Mouse (Mus musculus) left cerebral cortex, postnatal 36 days (tissue): ENCODE measurements around the gene Defb25. TPM values are rescaled to one million over a fixed set of nuclear protein-coding genes. Genes with fewer than 3 reads are reported as not detected.

ENCODE experiments used
- DNase-seq, 2 experiments: peaks; one replicate each; pipeline ENCODE4 v3.0.0; 2021 to 2022; ENCODE audit warnings: low spot score in 2 of 2, mixed read lengths in 1 of 2
- intact Hi-C: fragments of 180-260 bp; cut with DNase I; formaldehyde crosslinking; loops from one replicate; pipeline ENCODE4 v1.15.1; 2025
- total RNA-seq, 2 experiments: library from RNA; stranded (reverse); gene quantifications; 2 replicates each; pipeline ENCODE4 v1.2.3; 2021

Gene Defb25
- total RNA-seq, 2 experiments from 2014 or later = not detected

DNA sequence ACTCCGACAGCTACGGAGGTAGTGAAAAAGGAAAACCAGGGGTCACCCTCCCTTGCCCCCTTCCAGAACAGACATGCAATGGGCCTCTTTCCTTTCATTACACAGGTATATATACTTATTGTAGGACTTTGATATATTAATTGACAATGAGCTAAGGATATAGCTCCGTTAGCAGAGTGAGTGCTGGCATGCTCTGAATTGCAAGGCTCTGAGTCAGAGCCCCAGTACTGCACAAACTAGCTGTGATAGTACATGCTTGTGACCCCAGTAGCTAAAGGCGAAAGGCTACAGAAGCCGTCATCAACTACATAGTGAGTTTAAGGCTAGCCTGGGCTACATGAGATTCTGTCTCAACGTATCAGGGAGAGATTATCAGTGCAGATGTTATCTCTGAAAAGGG, 7.1 kb upstream of the Defb25 start:
- intact Hi-C loops = no loop called here
- no peak for DNase-seq

DNA sequence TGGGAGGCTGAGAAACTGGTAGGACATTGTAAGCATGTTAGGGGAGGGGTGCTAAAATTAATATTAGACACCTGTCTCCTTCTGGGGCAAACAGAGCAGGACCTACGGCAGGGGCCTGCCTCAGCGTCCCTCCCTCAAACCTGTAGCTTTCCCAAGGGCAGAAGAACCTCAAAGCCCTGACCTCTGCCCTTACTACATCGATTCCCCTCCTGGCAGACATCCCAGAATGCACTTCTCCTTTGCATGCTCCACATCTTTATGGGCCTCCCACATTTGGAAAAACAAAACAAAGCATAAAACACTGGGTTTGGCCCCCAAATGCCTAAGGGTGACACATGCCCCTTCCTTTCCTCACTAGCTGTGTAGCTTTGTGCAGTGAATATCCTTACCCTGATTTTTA, 6.4 kb upstream of the Defb25 start:
- intact Hi-C loops = no loop called here
- no peak for DNase-seq

DNA sequence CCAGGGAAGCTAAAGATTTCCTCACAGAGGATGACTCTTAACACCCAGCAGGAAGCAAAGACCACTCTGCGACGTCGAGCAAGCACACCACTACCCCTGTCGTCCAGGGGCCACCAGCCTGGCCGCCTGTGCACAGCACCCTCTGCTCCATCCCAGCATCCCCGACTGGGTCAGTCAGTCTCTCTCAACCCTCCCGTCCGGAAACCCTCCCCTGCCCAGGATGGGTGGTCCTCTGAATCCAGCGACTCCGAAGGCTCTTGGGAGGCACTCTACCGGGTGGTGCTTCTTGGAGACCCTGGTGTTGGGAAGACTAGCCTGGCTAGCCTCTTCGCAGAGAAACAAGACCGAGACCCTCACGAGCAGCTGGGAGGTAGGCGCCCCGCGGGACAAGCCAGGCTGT, 5.2 kb upstream of the Defb25 start:
- no peak for DNase-seq
- intact Hi-C loops = no loop called here

DNA sequence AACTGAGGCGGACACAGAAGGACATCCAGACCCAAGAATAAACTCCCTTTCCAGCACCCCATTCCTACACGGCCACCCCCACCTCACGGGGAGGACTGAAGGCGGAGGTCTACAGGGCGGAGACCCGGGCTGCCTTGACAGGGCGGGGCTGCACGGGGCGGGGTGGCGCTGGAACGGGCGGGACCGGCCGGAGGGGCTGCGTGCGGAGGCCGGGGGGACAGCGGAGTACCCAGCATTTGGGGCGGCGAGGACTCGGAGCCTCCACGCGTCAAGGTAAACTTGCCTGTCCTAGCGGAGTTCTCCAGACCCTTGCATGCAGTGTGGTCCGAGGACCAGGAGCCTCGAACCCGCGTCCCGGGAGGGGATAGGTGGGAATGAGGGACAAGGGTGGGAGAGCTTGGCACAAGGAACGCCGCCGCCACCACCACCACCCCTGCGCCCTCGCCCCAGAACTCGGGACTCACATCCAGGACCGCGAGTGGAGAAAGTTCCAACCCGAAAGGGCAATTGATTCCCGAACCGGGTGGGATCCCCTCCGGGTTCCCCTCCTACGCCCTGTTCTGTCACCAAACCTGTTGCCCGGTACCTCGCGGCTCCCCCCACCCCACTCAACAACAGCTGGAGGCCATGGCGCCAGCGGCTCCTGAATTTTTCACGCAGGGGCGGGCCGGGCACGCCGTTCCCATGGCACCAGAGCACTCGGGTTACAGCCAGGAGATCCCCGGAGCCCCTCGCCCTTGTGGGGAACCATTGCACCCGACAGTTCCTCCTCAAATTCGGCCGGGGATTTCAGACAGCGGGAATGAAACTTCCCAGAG, 4.1 kb upstream of the Defb25 start, which contains the start of gene Rem1:
Rem1 (plus strand) TSS at position 178 of the 818 bp plus-strand sequence.
- intact Hi-C loops = no loop called here
- DNase-seq = no peak

DNA sequence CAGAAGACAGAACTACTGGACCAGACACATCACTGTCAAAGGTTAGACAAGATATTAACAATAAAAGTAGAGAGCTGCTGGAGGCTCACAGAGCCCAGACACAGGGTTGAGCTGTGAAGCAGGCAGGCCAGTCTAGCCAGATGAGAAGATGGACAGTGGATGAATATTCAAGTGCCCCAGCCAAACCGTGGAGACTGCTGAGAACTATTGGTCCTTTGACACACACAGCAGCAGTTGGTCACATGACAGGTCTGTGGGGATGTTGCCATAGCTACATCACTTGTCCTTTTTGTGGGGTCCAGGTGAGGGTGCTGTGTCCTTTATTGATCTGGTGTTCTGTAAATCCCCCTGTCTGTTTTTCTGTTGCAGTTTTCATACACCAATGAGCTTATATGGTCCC, 2.4 kb upstream of the Defb25 start:
- intact Hi-C loops = no loop called here
- DNase-seq = no peak

DNA sequence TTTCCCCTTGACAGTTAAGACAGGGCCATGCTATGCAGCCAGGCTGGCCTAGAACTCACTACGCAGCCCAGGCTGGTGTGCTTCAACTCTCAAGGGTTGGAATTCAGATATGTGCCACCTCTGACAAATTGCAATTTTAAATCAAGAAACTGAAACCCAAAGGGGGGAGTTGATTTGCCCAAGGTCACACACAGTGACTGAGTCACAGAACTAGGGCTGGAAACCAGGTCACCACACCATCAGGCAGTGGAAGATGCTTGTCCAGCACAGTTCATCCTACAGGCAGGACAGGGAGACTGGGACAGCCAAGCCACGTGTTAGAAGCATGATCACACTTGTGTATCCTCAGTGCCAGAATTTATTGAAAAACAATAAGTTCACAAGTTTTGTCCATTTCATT, 1.7 kb upstream of the Defb25 start:
- DNase-seq = no peak

DNA sequence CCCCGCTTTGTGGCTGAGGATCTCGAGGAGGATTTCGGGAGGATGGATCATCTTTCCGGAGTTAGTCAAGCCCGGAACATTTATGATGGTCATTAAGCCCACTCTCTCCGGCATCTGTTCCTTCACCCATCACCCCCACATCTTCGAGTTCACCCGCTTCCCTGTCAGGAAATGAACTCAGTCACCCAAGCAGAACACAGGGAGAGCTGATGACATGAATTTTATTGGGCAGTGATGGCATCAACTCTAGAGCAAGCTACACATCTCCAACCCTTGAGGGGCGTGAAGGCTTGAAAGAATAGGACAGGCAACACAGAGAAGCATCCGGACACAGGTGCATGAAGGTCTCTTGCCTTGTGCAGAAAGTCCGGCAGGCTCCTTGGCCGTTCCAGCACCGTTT, 702 bp downstream of the Defb25 start:
- intact Hi-C loops = no loop called here
- DNase-seq = no peak

More for the DNA sequence above, 1.7 kb upstream of the Defb25 start:
- intact Hi-C loops = no loop called here

DNA sequence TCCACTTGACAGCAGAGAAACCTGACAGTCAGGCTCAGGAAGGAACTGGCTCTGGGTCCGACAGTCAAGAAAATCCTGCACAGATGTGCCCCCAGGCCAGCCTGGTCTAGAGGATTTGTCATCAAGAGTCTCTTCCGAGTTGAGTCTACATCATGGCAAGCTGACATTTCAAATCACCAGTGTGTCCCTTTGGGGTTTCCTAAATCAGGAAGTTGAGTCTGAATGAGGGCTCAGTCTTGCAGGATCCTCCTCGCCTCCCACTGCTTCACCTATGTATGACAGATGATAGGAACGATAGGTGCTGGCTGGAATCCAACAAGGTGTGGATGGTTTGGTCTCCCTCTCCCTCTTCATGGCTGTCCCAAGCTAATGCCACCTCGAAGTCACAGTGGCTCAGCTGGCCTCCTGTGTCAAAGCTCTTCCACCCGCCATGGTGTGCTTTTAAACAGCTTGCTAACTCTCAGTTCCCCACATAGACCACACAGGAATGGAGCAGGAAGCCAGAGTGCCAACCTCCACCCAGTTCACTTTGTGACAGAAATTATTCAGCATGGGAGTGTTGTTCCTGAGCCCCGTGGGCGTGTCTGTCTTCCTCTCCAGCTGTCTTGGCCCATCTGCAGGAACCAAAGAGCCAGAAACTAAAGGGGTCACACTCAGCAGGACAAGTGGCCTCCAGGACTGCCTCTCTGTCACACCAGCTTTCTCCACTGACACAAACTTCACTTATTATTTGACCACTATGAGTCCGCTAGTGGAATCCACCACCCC, 2.3 kb downstream of the Defb25 start:
- intact Hi-C loops = no loop called here

DNA sequence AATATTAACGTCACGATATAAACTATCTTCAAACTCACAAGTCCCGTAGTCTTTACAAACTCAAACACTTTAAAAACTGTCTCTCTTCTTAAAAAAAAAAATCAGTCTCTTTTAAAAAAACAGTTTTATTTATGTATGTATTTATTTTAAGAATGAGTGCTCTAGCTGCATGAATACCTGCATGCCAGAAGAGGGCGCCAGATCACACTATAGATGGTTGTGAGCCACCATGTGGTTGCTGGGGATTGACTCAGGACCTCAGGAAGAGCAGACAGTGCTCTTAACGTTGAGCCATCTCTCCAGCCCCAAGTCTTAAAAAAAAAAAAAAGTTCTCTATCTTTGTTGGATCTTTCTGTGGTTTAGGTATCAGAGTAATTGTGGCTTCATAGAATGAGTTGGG, 5.5 kb downstream of the Defb25 start:
- DNase-seq = no peak
- intact Hi-C loops = loop anchor here (5.0 kb wide), 3 partner anchors 40 to 215 kb away; partner anchors contain the start of gene Bcl2l1

More for the DNA sequence above, 2.3 kb downstream of the Defb25 start:
- DNase-seq = peak; percentile 18 to 25

DNA sequence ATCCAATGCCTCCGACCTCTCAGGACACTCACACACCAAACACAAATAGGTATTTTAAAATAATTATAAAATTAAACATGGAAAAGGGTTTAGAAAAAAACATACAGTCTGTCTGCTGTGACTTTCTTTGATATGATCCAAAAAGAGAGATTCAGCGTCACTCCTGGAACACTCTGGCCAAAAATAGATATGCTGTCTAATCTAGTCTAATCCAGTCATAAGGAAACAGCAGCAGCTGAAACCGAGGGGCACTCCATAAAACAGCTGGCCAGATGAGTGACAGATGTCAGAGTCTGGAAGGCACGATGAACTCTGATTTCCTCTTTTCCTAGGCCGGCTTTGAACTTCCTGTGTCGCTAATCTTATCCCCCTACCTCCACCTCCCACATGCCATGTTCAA, 6.4 kb downstream of the Defb25 start:
- no peak for DNase-seq
- intact Hi-C loops = loop anchor here (5.0 kb wide), 3 partner anchors 41 to 216 kb away; partner anchors contain the start of gene Bcl2l1

DNA sequence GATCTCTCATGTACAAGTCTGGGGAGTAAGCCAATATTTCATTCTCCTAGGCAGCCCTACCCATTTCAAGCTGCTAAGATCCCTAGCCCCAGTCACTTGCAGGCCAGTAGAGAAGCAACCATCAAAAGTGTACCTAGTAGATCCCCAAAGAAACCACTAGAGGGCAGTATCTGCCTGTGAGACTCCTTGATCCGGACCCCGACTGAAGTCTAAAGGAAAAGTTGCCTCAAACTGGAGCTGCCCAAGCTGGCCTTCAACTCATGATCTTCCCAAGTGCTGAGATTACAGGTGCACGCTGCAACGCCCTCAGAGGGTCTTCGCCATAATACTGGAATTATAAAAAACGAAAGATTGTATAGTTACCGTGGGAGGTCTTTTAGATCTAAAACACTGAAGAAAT, 7.3 kb downstream of the Defb25 start:
- intact Hi-C loops = loop anchor here (5.0 kb wide), 3 partner anchors 42 to 217 kb away; partner anchors contain the start of gene Bcl2l1
- peak; percentile 21 to 35 for DNase-seq

DNA sequence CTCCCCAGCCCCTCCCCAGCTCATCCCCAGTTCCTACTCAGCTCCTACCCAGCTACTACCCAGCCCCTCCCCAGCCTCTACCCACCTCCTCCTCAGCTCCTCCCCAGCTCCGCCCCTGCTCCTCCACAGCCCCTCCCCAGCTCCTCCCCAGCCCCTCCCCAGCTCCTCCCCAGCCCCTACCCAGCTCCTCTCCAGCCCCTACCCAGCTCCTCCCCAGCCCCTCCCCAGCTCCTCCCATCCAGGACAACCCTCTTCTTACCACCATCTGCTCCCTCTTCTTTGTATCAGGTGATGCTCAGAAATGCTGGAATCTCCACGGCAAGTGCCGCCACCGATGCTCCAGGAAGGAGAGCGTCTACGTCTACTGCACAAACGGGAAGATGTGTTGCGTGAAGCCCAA, 10.7 kb downstream of the Defb25 start:
- intact Hi-C loops = no loop called here
- DNase-seq = no peak

DNA sequence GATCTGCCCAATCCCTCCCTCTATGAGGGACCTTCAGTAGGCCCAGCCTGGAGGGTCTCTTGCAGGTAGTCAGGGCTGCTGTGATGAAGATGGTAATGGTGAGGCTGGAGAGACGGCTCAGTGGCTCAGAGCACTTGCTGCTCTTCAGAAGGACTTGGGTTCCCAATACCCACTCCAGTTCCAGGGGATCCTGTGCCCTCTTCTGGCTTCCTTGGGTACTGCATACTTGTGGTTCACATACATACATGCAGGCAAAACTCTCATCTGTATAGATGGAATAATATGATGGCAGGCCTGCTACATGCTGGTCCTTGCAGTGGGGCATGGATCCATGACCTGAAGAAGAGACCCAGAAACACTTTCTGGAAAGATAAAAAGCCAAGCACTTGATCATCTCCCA, 14.1 kb downstream of the Defb25 start:
- intact Hi-C loops = no loop called here
- no peak for DNase-seq

DNA sequence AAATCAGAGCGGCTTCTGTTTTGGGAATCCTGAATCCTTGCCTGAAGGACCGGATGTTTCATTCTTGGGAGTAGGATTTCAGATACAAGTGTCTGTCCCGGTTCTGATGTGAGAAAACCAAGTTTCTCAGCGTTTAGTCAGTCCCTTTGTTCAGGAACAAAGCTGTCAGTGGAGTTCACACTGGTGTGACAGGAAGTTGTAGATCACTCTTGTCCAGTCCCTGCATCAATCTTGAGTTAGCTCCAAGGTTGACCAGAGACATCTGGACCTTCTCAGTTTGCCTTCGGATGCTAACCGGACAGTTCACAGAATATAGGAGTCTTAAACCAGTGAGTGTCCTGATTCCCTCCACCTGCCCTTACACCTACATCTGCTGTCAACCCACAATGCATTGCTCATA, 15.1 kb downstream of the Defb25 start:
- DNase-seq = no peak
- intact Hi-C loops = no loop called here

DNA sequence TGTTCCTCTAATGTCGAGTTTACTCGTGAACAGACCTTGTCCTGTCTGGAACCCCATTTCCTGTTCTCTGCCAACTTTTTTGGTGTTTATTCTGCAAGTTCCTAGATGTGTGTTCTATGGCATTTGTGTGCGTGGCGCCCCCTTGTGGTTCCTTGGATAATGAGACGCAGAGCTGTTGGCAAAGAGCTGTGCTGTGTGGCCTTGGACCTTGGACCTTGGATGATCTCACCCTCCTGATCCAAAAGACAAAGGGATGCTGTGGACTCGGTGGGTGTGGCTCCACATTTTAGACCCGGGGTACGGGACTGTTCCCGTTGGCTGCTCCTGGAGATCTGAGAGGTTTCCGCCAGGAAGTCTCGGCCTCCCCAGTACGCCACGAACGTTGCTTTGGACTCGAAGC, 18.8 kb downstream of the Defb25 start, which contains the start of gene Defb36:
Defb36 (plus strand) TSS at position 271 of the 400 bp plus-strand sequence.
- intact Hi-C loops = no loop called here
- DNase-seq = no peak

DNA sequence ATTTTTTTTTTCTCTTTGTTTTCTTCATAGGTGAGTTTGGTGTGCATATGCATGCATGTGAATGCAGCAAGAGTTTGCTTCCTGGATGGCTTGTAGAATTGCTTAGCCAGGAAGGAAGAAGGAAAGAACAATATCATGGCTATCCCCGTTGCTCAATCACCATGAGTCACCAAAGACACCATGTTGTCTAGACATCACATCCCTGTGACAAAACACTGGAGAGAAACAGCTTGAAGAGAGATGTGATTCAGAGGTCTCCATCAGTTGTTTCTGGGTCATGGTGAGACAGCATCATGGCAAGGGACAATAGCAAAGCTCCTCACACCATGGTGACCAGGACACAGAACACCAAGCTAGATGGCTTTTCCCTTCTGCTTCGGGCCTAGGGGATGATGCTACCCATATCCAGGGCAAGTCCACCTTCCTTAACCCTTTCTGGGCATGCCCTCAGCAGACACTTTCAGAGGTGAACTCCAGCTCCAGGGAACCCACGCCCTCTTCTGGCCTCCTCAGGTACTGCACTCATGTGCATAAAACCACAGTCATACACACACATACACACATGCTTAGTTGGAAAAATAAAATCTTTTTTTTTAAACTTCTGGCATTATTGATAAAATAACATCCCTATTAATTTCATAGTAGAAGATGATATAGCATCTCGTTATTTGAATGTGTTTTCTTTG, 21.4 kb downstream of the Defb25 start:
- intact Hi-C loops = no loop called here
- DNase-seq = no peak

DNA sequence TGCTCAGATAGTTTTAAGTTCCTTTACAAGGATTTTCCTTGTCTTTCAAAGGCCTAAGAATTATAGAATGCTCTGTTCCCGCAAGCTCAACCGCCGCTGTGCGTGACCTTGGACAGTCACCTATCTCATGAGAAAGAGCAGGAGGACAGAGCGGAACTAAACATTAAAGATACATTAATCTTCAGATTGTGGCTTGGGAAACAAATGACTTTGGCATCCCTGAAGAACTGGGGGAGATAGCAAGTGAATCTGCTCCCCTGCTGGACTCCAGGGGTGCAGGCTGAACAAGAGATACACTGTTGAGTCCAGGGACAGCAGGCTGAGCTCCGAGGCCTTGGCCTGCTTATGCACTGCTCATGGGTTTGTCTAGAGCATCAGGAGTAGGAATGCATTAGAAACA, 22.8 kb downstream of the Defb25 start:
- DNase-seq = no peak
- intact Hi-C loops = no loop called here

DNA sequence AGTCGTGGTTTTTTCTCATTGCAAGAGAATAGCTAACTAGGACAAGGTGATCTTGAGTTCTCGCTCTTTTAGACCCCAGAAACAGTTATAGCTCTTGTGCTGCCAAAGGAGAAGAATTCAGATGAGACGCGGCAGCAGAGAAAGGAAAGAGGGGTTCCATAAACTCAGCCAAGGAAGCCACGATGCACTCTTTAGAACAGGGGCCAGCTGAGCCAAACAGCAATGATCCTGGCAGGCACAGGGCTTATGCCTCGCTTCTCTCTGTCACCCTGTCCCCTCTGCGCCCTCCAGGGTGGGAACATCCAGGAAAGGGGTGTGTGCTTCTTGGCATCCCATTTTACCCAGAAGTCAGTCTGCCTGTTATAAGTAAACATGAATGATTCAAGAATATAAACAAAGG, 23.6 kb downstream of the Defb25 start, which contains the start of gene Defb45:
Defb45 (minus strand) TSS at position 101 of the 400 bp plus-strand sequence.
- intact Hi-C loops = no loop called here

DNA sequence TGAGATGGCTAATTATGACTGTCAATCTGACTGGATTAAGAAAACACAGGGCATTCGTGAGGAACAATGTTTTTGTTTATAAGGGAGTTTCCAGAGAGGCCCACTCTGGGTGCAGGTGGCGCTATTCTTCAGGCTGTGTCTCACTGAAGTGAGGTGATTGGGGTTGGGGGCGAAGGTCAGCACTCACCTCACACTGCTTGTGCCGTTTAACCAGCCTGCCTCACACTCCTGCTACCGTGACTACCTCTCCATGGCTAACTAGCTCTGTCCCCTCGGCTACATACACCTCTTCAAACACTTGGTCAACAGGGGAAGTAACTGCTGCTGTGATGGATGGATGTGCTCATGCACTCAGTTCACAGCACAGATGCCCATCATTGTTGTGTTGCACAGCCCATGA, 33.8 kb downstream of the Defb25 start:
- intact Hi-C loops = no loop called here
- DNase-seq = no peak

More for the DNA sequence above, 23.6 kb downstream of the Defb25 start, which contains the start of gene Defb45:
- no peak for DNase-seq

DNA sequence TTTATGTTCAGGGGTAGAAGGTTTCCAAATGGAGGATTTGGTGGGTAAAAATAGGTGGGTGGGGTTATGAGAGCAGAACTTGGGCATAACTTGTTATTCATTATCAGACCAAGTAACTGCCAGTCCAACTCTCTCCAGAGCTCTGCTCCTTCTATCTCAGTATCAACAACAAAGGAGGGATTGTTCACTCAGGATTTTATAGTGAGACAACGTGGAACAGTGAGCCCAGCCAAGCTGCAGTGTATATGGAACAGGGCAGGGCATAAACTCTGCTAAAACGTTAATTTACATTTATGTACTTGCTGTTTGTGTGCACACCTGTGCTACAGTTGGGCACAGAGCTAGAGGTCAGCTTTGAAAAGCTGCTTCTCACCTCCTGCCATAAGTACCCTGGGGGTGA, 34.4 kb downstream of the Defb25 start:
- intact Hi-C loops = no loop called here
- DNase-seq = no peak
